Mouse (Mus musculus): Measurements from ENCODE around the gene Coa7. TPM values are rescaled to one million over a fixed set of nuclear protein-coding genes. Genes with fewer than 3 reads are reported as not detected.

Coa7 gene
- polyA plus RNA-seq, 1 experiment, result 24.2 TPM

- no peak for TF ChIP-seq POLR2A (IDR thresholded peaks at IDR 0.05; ENCODE audit: low read depth, low read length)
- no peak for TF ChIP-seq CTCF (IDR thresholded peaks at IDR 0.05; ENCODE audit: borderline replicate concordance, insufficient read depth, low read length)
- Histone ChIP-seq H3K4me1 (ENCODE audit: control insufficient read depth, insufficient read depth, low read length) (no peaks in the 10 kb centered on the region), H3K27ac (ENCODE audit: insufficient read depth, low read length) (no peak overlapping the region)
These were observed 44.2 kb downstream of the Coa7 start for GRCm38 (mm10) chr4:108372166-108372565.

GRCm38 (mm10) chr4:108379476-108379875 lies 51.5 kb downstream of the Coa7 start:
- Histone ChIP-seq H3K4me1 (ENCODE audit: control insufficient read depth, insufficient read depth, low read length) (peaks cover 5% of the 10 kb centered on the region; the same call in 1 of the 2 replicates), H3K4me3 (ENCODE audit: insufficient read depth, low read length) (no peak overlapping the region), H3K27ac (ENCODE audit: insufficient read depth, low read length) (no peak overlapping the region)
- TF ChIP-seq POLR2A (IDR thresholded peaks at IDR 0.05; ENCODE audit: low read depth, low read length), result no peak
- no peak for TF ChIP-seq CTCF (IDR thresholded peaks at IDR 0.05; ENCODE audit: borderline replicate concordance, insufficient read depth, low read length)

More at GRCm38 (mm10) chr4:108372166-108372565, 44.2 kb downstream of the Coa7 start:
- no peak overlapping the region for H3K4me3 ChIP-seq (ENCODE audit: insufficient read depth, low read length)

- H3K4me3 ChIP-seq (ENCODE audit: insufficient read depth, low read length), result no peak overlapping the region
- TF ChIP-seq CTCF (IDR thresholded peaks at IDR 0.05; ENCODE audit: borderline replicate concordance, insufficient read depth, low read length) (no peak), POLR2A (IDR thresholded peaks at IDR 0.05; ENCODE audit: low read depth, low read length) (no peak)
- peak overlapping the region; percentile 19; the same call in 1 of the 2 replicates for H3K27ac ChIP-seq (ENCODE audit: insufficient read depth, low read length)
- peaks cover 5% of the 10 kb centered on the region; the same call in 1 of the 2 replicates for H3K4me1 ChIP-seq (ENCODE audit: control insufficient read depth, insufficient read depth, low read length)
These were observed 52.2 kb downstream of the Coa7 start for GRCm38 (mm10) chr4:108380146-108380545.

- Histone ChIP-seq H3K4me1 (ENCODE audit: control insufficient read depth, insufficient read depth, low read length) (peaks cover 5% of the 10 kb centered on the region; the same call in 1 of the 2 replicates), H3K4me3 (ENCODE audit: insufficient read depth, low read length) (0 out of 2 replicates have a peak within 1 kb of the TSS, but pooled peaks have one; percentile 13), H3K27ac (ENCODE audit: insufficient read depth, low read length) (no peak within 1 kb of the TSS)
- TF ChIP-seq POLR2A (IDR thresholded peaks at IDR 0.05; ENCODE audit: low read depth, low read length) (no peak), CTCF (IDR thresholded peaks at IDR 0.05; ENCODE audit: borderline replicate concordance, insufficient read depth, low read length) (no peak)
These were observed 55.3 kb downstream of the Coa7 start, which contains the start of gene Shisal2a for GRCm38 (mm10) chr4:108383183-108383714. Gene Shisal2a (minus strand): TSS chr4:108383349.

- H3K4me3 ChIP-seq (ENCODE audit: insufficient read depth, low read length), result no peak overlapping the region
- H3K27ac ChIP-seq (ENCODE audit: insufficient read depth, low read length), result no peak overlapping the region
- TF ChIP-seq POLR2A (IDR thresholded peaks at IDR 0.05; ENCODE audit: low read depth, low read length), result no peak
- TF ChIP-seq CTCF (IDR thresholded peaks at IDR 0.05; ENCODE audit: borderline replicate concordance, insufficient read depth, low read length), result no peak
- H3K4me1 ChIP-seq (ENCODE audit: control insufficient read depth, insufficient read depth, low read length), result no peaks in the 10 kb centered on the region
These were observed 58.1 kb downstream of the Coa7 start for GRCm38 (mm10) chr4:108386087-108386486.

- TF ChIP-seq POLR2A (IDR thresholded peaks at IDR 0.05; ENCODE audit: low read depth, low read length) (no peak), CTCF (IDR thresholded peaks at IDR 0.05; ENCODE audit: borderline replicate concordance, insufficient read depth, low read length) (no peak)
- Histone ChIP-seq H3K4me3 (ENCODE audit: insufficient read depth, low read length) (no peak overlapping the region), H3K4me1 (ENCODE audit: control insufficient read depth, insufficient read depth, low read length) (no peaks in the 10 kb centered on the region), H3K27ac (ENCODE audit: insufficient read depth, low read length) (no peak overlapping the region)
These were observed 59.2 kb downstream of the Coa7 start for GRCm38 (mm10) chr4:108387106-108387505.

GRCm38 (mm10) chr4:108387681-108388253 lies 59.8 kb downstream of the Coa7 start:
- TF ChIP-seq POLR2A (IDR thresholded peaks at IDR 0.05; ENCODE audit: low read depth, low read length) (peak; percentile 69), CTCF (IDR thresholded peaks at IDR 0.05; ENCODE audit: borderline replicate concordance, insufficient read depth, low read length) (no peak)
- H3K4me1 ChIP-seq (ENCODE audit: control insufficient read depth, insufficient read depth, low read length), result no peaks in the 10 kb centered on the region
- peak overlapping the region; percentile 13 for H3K4me3 ChIP-seq (ENCODE audit: insufficient read depth, low read length)
- H3K27ac ChIP-seq (ENCODE audit: insufficient read depth, low read length), result no peak overlapping the region

GRCm38 (mm10) chr4:108388741-108389140 lies 60.8 kb downstream of the Coa7 start:
- Histone ChIP-seq H3K4me3 (ENCODE audit: insufficient read depth, low read length) (no peak overlapping the region), H3K4me1 (ENCODE audit: control insufficient read depth, insufficient read depth, low read length) (no peaks in the 10 kb centered on the region), H3K27ac (ENCODE audit: insufficient read depth, low read length) (no peak overlapping the region)
- no peak for TF ChIP-seq POLR2A (IDR thresholded peaks at IDR 0.05; ENCODE audit: low read depth, low read length)
- no peak for TF ChIP-seq CTCF (IDR thresholded peaks at IDR 0.05; ENCODE audit: borderline replicate concordance, insufficient read depth, low read length)

GRCm38 (mm10) chr4:108391124-108391523 lies 63.2 kb downstream of the Coa7 start:
- TF ChIP-seq POLR2A (IDR thresholded peaks at IDR 0.05; ENCODE audit: low read depth, low read length), result no peak
- TF ChIP-seq CTCF (IDR thresholded peaks at IDR 0.05; ENCODE audit: borderline replicate concordance, insufficient read depth, low read length), result no peak
- Histone ChIP-seq H3K27ac (ENCODE audit: insufficient read depth, low read length) (no peak overlapping the region), H3K4me3 (ENCODE audit: insufficient read depth, low read length) (no peak overlapping the region), H3K4me1 (ENCODE audit: control insufficient read depth, insufficient read depth, low read length) (no peaks in the 10 kb centered on the region)

Other genes with a start within 250 kb of the Coa7 start
- 58.8 and 134 TPM in 2 replicates for gene Podn, start 231.7 kb upstream of the Coa7 start, polyA plus RNA-seq (2011; ENCODE audit: insufficient read length, low read depth, missing spikeins)
- gene Scp2, start 183.1 kb upstream of the Coa7 start, polyA plus RNA-seq (2011; ENCODE audit: insufficient read length, low read depth, missing spikeins), result 104 and 118 TPM in 2 replicates
- 28.0 and 36.6 TPM in 2 replicates for gene Echdc2, start 162.7 kb upstream of the Coa7 start, polyA plus RNA-seq (2011; ENCODE audit: insufficient read length, low read depth, missing spikeins)
- 0.35 TPM in 2 replicates for gene Zyg11a, start 110.1 kb upstream of the Coa7 start, polyA plus RNA-seq (2011; ENCODE audit: insufficient read length, low read depth, missing spikeins)
- gene Zyg11b, start 27.0 kb upstream of the Coa7 start, polyA plus RNA-seq (2011; ENCODE audit: insufficient read length, low read depth, missing spikeins), result 31.8 and 40.7 TPM in 2 replicates
- gene Shisal2a, start 55.2 kb downstream of the Coa7 start, polyA plus RNA-seq (2011; ENCODE audit: insufficient read length, low read depth, missing spikeins), result not detected in 2 replicates
- gene Gpx7, start 78.8 kb downstream of the Coa7 start, polyA plus RNA-seq (2011; ENCODE audit: insufficient read length, low read depth, missing spikeins), result 45.3 and 64.1 TPM in 2 replicates
- 32.3 and 45.1 TPM in 2 replicates for gene Tut4, start 131.3 kb downstream of the Coa7 start, polyA plus RNA-seq (2011; ENCODE audit: insufficient read length, low read depth, missing spikeins)

Measured in embryonic fibroblast, embryonic 13.5 days (primary cell).